Mouse (Mus musculus) layer of hippocampus, adult 8-10 months (tissue): ENCODE data around the gene Zfp773. TPM values are rescaled to one million over a fixed set of nuclear protein-coding genes. Genes with fewer than 3 reads are reported as not detected.
"Not testable (repeated sequence)": the region's sequence is repeated elsewhere in the genome, so short reads cannot be mapped to it uniquely, and the experiment has no call there.

ENCODE experiments used
- DNase-seq, 2 experiments: peaks; one replicate each; pipeline ENCODE4 v3.0.0; 2022; ENCODE audit warnings: low spot score in 2 of 2
- total RNA-seq, 4 experiments: library from RNA; stranded (reverse); gene quantifications; 2 replicates each; pipeline ENCODE4 v1.2.4; 2022

The Zfp773 gene
- 1 to 10 TPM; 2.3 to 3.5 (median 3.0) TPM for total RNA-seq

- DNase-seq: peak; percentile 25 to 53
Observed at GRCm38 (mm10) chr7:7136379-7136866, at the start of gene Zfp773. Gene Zfp773, minus strand, starts transcription at chr7:7136755.

GRCm38 (mm10) chr7:7185897-7186296, 49.3 kb upstream of the Zfp773 start:
- no peak for DNase-seq

GRCm38 (mm10) chr7:7171227-7172147, 34.9 kb upstream of the Zfp773 start, which contains the start of gene Zfp418:
Gene Zfp418, plus strand, starts transcription at chr7:7171330.
- peak; percentile 67 to 69 for DNase-seq

- no peak for DNase-seq
Observed at GRCm38 (mm10) chr7:7145991-7146608, 9.5 kb upstream of the Zfp773 start.

- no peak for DNase-seq
Observed at GRCm38 (mm10) chr7:7144215-7144614, 7.7 kb upstream of the Zfp773 start.

GRCm38 (mm10) chr7:7132751-7133150, 3.8 kb downstream of the Zfp773 start:
- no peak for DNase-seq

GRCm38 (mm10) chr7:7130491-7131124, 5.9 kb downstream of the Zfp773 start:
- DNase-seq: not testable (repeated sequence)

- DNase-seq: no peak
Observed at GRCm38 (mm10) chr7:7121602-7121980, 15.0 kb downstream of the Zfp773 start.

GRCm38 (mm10) chr7:7120921-7121601, 15.5 kb downstream of the Zfp773 start, which contains the start of gene Zfp954:
Gene Zfp954, minus strand, starts transcription at chr7:7121488.
- DNase-seq: peak; percentile 84 to 88

- no peak for DNase-seq
Observed at GRCm38 (mm10) chr7:7118441-7118840, 18.1 kb downstream of the Zfp773 start.

- DNase-seq: no peak
Observed at GRCm38 (mm10) chr7:7108501-7108900, 28.1 kb downstream of the Zfp773 start.

Other genes starting within 250 kb of the Zfp773 start
- gene Aurkc, start 141.5 kb downstream of the Zfp773 start, total RNA-seq: under 1 TPM in 1 of 4 experiments, not detected in 3; 0.60 TPM
- 10 to 100 TPM; 11.4 to 14.5 (median 13.5) TPM for gene Zfp954, start 15.3 kb downstream of the Zfp773 start, total RNA-seq
- 1 to 10 TPM; 7.0 to 9.4 (median 8.6) TPM for gene Zfp418, start 34.6 kb upstream of the Zfp773 start, total RNA-seq
- gene Zfp772, start 73.2 kb upstream of the Zfp773 start, total RNA-seq: 10 to 100 TPM in 1 of 4 experiments, 1 to 10 TPM in 3; 7.0 to 10.2 (median 9.0) TPM
- 1 to 10 TPM; 1.9 to 4.2 (median 2.2) TPM for gene Vmn2r29, start 110.6 kb upstream of the Zfp773 start, total RNA-seq
- gene Gm45844, start 141.5 kb upstream of the Zfp773 start, total RNA-seq: 10 to 100 TPM; 11.4 to 12.6 (median 11.8) TPM
- 100 to 1,000 TPM; 119 to 129 (median 124) TPM for gene Clcn4, start 164.1 kb upstream of the Zfp773 start, total RNA-seq
- under 1 TPM; 0.16 to 0.45 (median 0.27) TPM for gene Vmn2r30, start 200.9 kb upstream of the Zfp773 start, total RNA-seq
- gene Gm45783, start 237.8 kb upstream of the Zfp773 start, total RNA-seq: under 1 TPM in 1 of 4 experiments, not detected in 3; 0.67 TPM